Mouse (Mus musculus): ENCODE measurements around the gene Gm20696.

Gene Gm20696

GRCm38 (mm10) chr6:99328146-99328545, 338.5 kb downstream of the Gm20696 start:
- no peak for DNase-seq (ENCODE audit: low spot score)

DNA sequence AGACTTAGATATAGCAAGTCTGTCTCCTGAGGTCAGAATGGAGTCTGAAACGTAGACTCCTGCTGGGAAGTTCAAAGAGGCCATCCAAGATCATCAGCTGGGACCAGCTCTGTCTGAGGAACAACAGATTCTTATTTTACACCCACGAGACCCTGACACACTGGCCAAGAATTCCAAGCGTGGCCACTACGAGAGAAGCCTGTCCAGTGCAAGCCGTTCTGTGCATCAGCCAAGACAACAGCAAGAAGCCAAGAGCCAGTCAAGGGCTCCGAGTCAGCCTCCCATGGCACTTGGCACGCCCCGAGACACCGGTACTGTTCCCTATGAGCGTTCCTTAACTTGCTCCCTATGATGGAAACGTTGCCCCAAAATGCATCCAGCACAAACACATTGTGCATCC, 338.9 kb downstream of the Gm20696 start:
- DNase-seq (ENCODE audit: low spot score) = no peak

GRCm38 (mm10) chr6:99325881-99326280, 340.7 kb downstream of the Gm20696 start:
- DNase-seq (ENCODE audit: low spot score) = no peak

DNA sequence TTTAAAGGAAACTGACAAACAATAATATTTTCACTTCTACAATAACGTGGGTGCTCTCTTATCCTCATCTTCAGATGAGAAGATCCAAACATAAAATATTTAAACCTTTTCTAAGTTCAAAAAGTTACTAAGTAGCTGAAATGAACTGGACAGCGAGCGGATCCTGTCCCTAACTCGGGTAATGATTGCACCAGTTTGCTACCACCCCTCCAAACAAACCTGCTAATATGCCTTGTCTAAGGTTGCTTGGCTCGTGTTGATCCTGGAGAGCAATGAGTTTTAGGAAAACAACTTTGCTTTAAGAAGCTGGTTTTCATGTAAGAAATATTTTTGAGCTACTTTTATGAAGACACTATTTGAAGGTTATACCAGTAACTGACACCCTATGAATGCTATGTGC, 341.1 kb downstream of the Gm20696 start:
- no peak for DNase-seq (ENCODE audit: low spot score)

- no peak for DNase-seq (ENCODE audit: low spot score)
Measured at GRCm38 (mm10) chr6:99322132-99322904, 344.3 kb downstream of the Gm20696 start.

DNA sequence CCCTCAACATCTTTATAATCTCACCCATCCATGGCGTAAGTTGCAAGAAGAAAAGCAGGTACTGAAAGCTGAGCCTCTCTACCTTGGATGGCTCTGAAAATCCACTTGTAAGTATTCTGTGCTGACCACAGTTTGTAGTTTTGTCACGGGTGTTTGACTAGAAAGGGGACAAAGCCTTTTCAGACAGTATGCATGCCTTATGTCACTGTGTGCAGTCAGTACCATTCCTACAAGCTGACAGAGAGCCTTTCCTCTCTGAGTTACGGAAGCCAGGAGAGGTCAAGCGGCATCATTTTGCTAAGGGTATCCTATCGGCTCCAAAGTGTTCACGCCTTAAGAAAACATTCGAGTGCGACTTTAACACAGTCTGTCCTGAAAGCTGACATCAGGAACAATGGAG, 346.2 kb downstream of the Gm20696 start:
- no peak for DNase-seq (ENCODE audit: low spot score)

GRCm38 (mm10) chr6:99319415-99320405, 346.9 kb downstream of the Gm20696 start:
- no peak for DNase-seq (ENCODE audit: low spot score)

DNA sequence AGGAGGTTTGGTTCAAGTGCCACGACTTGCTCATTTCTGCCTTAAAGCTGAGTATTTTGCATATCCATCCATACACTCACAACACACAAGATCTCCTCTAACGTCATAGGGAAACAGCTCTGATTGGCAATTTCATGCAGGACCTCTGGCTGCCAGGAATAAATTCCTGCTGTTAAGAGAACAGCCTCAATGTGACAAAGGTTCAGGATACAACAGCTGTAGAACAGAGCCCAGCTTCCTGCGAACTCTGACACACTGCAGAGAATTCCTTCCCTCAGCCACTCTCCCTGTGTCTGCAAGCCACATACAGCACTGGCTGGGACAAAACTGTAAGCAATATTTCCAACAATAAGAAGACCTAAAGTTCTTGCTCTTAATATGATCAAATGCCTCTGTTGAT, 351.9 kb downstream of the Gm20696 start:
- DNase-seq (ENCODE audit: low spot score) = no peak

DNA sequence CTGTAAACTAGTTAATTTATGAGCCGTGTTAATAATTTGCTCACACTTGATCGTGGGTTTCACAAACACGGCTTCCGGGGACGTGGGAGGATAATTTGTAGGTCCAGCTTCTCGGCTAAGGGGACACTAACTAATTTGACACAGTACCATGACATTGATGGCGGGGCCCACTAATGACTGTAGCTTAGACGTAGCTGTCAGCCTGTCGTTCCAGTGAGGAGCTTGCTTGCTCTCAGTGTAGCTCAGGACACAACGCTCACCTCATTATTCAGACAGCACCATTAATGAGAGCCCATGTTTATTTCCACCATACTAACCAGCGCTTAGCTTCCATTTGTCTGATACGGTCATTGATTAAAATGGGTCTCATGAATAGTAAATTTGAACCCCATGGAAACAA, 356.1 kb downstream of the Gm20696 start:
- no peak for DNase-seq (ENCODE audit: low spot score)

- DNase-seq (ENCODE audit: low spot score) = no peak
Measured at GRCm38 (mm10) chr6:99310171-99310500, 356.5 kb downstream of the Gm20696 start.

GRCm38 (mm10) chr6:99309466-99310170, 357.0 kb downstream of the Gm20696 start:
- DNase-seq (ENCODE audit: low spot score) = no peak

DNA sequence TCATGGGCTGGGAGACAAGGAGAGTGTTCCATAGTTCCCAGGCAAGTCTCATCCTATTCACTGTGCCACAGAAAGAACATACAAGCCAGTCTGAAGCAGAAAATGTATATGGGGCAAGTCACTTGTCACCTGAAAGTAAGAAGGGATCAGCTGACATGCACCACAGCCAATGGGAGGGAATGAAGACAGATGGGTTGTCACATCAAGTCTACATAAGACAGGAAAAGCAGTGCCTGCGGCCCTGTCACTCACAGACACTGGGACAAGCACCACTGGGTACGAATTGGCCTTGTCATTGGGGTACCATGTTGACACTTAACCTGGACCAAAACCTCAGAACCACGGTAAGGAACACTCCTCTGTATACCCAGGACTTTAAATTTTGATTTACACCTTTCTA, 360.8 kb downstream of the Gm20696 start:
- DNase-seq (ENCODE audit: low spot score) = no peak

DNA sequence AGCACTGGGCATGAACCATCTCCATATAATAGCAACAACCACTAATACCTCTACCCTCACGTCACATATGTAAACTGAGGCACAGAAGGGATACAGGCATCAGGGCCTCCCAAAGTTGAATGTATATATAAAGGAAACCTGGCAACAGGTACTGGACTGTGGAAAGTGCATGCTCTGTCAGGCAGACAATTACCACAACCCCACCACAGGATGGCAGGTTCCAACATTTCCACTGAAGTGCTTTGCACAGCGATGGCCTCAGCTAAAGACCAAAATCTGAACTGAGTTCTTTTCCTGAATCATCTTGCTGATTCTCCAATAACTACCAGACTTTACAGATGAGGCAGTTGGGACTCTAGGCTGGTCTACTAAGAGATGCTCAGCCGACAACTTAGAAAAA, 361.4 kb downstream of the Gm20696 start:
- no peak for DNase-seq (ENCODE audit: low spot score)

- DNase-seq (ENCODE audit: low spot score) = no peak
Measured at GRCm38 (mm10) chr6:99302662-99303435, 363.7 kb downstream of the Gm20696 start.

DNA sequence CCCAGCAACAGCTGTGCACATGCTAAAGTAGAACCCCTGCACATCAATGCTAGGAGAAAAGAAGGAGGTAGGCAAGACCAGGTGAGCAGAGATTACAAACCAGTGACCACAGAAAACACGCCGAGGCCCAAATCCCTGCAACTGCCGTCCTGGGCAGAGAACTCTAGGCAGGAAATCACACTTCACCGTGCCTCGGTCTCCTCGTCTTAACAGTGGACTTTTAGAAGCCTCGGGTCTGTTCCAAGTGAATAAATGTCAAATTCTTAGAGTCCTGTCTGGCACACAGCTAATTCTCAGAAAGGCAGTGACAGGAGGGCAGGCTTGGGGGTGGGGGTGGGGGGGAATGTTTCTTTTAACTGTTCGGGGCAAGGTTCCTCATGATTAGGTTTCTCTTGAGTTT, 364.7 kb downstream of the Gm20696 start:
- no peak for DNase-seq (ENCODE audit: low spot score)

DNA sequence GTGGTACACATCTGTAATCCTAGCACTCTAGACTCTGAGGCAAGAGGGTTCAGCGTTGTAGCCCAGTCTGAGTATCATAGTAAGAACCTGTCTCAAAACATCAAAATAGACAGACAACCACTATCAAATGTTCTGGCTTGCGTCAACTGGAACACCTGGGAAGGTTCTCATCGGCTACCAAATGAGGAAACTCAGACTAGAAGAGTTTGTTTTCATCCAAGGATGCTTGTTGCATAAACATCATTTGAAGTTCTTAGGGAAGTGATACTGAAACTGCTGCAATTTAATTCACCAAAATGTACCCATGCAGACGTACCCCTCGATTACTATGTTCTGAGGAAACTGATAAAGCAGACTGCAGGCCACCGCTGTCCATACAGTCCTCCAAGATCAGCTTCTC, 366.4 kb downstream of the Gm20696 start:
- no peak for DNase-seq (ENCODE audit: low spot score)

DNA sequence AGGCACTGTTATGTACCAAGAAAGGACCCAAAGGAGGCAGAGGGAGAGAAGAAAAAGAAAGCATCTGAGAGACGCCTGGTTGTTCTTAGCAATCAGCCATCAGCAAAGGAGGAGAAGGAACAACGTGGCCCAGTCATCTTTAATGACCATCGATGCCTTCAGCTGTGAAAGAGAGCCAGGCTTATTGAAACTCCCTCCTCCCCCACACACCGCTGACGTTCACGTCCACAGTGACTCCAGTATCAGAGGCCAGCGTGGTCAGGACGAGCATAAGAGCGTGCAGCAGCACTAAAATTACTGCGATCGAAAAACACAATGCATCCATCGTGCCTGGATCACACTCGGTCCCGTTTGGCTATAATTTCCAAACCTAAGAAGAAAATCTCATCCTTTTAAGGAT, 367.4 kb downstream of the Gm20696 start:
- no peak for DNase-seq (ENCODE audit: low spot score)

DNA sequence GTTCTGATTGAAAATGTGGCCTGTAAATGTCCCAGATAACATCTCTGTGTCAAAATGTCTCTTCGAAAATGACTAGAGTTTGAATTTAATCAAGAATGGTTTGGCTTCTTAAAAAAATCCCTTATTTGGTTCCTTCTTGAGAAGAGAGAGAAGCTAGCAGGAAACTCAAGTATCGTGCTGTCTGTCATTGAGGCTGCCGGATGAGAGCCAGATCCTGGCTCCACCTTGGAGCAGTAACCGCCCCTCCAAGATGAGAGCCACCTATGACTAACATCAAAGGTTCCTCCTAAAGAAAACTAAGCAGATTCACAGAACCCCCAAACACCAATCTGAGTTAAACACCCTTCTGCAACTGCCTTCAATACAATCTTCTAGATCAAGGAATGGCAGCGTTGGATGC, 369.1 kb downstream of the Gm20696 start:
- DNase-seq (ENCODE audit: low spot score) = no peak

DNA sequence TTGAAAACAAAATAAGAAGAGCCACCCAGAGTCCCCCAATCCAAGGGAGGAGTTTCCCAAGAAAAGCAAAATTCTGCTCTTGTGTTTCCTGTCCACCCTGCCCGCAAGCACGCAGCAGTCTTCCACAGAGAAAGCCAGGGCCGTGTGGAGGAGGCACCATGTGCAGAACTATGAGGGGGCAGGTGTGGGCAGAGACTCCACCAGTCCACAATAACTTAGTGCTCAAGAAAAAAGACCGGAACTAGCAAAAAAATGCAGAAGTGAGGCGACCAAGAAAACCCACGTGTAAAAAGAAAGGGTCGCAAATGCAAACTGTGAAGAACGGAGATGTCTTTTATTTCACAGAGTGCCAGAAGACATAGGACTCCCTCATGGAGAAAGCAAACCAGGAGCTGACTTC, 371.1 kb downstream of the Gm20696 start:
- no peak for DNase-seq (ENCODE audit: low spot score)

DNA sequence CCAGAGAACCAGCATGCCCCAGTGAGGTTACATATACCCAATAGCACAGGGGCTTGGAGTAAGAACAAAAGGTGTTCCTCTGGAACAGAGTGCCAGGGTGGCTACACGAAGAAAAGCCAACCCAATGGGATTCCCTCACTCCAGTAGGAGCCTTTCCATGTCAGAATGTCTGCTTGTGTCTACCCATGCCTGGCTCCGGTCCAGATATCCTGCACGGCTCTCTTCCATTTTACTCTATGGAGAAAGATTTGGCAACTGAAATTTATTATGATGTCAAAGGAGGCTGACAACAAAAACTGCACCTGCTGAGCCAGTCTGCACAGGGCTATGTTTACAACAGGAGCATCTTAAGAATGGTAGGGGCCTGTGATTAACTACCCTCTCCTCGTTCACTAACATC, 377.4 kb downstream of the Gm20696 start:
- no peak for DNase-seq (ENCODE audit: low spot score)

DNA sequence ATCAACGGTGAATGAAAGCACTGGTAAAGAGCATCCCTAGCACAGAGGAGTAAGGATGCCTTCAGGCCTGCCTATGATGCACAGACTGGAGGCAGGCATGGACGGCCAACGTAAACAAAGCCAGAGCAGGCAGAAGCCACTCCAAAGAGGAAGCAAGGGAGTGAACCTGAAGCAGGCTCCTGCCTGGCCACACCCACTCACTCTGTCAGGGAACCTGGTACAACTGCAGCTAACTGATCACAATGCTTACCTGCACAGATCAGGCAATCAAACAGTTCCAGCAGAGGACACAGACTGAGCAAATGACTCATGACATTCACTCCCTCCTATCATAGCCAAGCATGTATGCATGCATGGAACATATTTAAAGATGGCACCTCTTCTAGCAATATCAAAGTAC, 381.6 kb downstream of the Gm20696 start:
- DNase-seq (ENCODE audit: low spot score) = no peak

DNA sequence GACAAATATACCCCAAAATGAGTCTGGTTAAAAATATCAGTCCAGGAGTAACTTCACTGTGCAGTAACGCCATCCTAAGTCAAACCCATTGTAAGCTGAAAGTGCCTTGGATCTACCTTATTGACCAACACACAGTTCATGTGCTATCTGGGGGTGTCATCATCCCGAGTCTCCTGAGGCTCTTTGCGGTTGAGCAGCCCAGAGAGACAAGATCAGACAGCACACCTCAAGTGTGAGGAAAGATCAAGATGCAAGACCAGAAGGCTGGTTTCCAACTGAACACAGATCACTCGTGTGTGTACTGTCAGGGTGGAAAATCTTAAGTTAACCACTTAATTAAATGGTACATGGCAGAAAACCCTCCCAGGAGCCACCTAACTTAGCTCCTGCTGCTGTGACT, 382.6 kb downstream of the Gm20696 start:
- DNase-seq (ENCODE audit: low spot score) = no peak

Data from ovary, postnatal 10 days (tissue).